Mouse (Mus musculus) cerebellum, postnatal 4 days (tissue): ENCODE data around the gene Barx2.

Source experiments
- DNase-seq, 2 experiments: peaks; one replicate each; pipeline ENCODE4 v3.0.0; 2022; ENCODE audit warnings: low spot score in 2 of 2, mixed read lengths in 1 of 2

Gene Barx2

DNA sequence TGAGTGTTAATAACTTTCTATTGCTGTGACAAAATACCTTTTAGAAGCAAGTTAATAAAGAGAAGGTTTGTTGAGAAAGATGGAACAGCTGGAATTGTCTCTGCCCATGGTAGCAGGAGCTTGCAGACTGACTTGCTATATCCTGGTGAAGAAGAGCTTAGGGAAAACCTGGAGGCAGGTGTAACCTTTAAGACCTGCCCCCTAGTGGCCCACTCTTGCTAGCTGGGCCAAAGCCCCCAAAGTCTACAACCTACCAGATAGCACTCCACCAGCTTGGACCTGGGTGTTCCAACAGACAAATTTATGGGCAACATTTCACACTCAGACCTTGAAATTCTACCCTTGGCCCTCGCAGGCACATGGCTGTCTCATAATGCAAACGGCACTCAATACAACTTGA, 104.5 kb downstream of the Barx2 start:
- no peak for DNase-seq

DNA sequence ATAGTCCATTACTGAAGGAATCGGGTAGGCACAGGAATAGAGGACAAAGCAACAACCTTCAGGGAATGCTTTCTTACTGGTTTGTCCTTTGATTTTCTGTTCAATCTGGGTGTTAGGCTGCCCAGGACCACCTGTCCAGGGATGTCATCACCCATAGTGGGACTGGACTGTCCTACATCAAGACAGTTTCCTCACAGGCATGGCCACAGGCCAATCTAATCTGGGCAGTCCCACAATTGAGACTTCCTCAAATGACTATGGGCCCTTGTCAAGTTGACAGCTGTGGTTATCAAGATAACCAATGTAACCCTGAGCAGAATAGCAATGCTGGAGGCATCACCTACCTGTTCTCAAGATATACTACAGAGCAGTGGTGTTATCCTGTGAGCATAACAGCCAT, 110.6 kb downstream of the Barx2 start:
- DNase-seq = no peak
